Mouse (Mus musculus): ENCODE data around the gene Ski.

- TF ChIP-seq CTCF (conservative IDR thresholded peaks at IDR 0.05; ENCODE audit: low read length) = no peak
- no peak for TF ChIP-seq POU5F1 (IDR thresholded peaks at IDR 0.05; ENCODE audit: borderline replicate concordance, low read length)
- no peak for TF ChIP-seq NANOG (IDR thresholded peaks at IDR 0.05; ENCODE audit: borderline replicate concordance, low read length)
These were observed 34.1 kb downstream of the Ski start for GRCm38 (mm10) chr4:155188341-155188740.

All from E14TG2a.4 (cell line).